ENCODE assay signal across 11 mouse cellular contexts in genomic region chr9:84094111-84094510, GRCm38 (mm10).
DNase-seq lines count a peak whose midpoint lies in the region; ATAC-seq and TF ChIP-seq lines count a peak whose summit lies in the region.
"Had no signal": no experiment of that assay in that cellular context is flagged by ENCODE, and none has a peak within 500 bp of the region (broad histone marks: within the 10 kb centered on the region; RNA-seq: fewer than 3 reads in every experiment).

No protein-coding gene starts in this region.

- WGBS in kidney, embryonic 15.5 days: 90% methylated on average over 6 of the region's 6 CpGs

- H3K27me3 ChIP-seq in kidney, embryonic 15.5 days: no peaks in the 10 kb centered on the region
- H3K27me3 ChIP-seq: forebrain, embryonic 12.5 days; limb, embryonic 13.5 days; neural tube, embryonic 12.5 days had no signal

- H3K4me2 ChIP-seq in kidney, embryonic 15.5 days: no peak overlapping the region
- H3K4me2 ChIP-seq: forebrain, embryonic 12.5 days; limb, embryonic 13.5 days; neural tube, embryonic 12.5 days had no signal

- H3K36me3 ChIP-seq in kidney, embryonic 15.5 days: no peaks in the 10 kb centered on the region
- H3K36me3 ChIP-seq: forebrain, embryonic 12.5 days; limb, embryonic 13.5 days; neural tube, embryonic 12.5 days had no signal

- H3K27ac ChIP-seq in layer of hippocampus, adult 2 months: no peak overlapping the region
- H3K27ac ChIP-seq in kidney, embryonic 15.5 days: no peak overlapping the region
- H3K27ac ChIP-seq: forebrain, embryonic 12.5 days; limb, embryonic 13.5 days; neural tube, embryonic 12.5 days had no signal

- no peak overlapping the region for H3K9ac ChIP-seq in kidney, embryonic 15.5 days
- H3K9ac ChIP-seq: forebrain, embryonic 12.5 days; limb, embryonic 13.5 days; neural tube, embryonic 12.5 days had no signal

- H3K9me3 ChIP-seq in kidney, embryonic 15.5 days (replicated peaks): no peaks in the 10 kb centered on the region
- H3K9me3 ChIP-seq: forebrain, embryonic 12.5 days; limb, embryonic 13.5 days; neural tube, embryonic 12.5 days had no signal

- intact Hi-C loops in left cerebral cortex, postnatal 4 days (cut with DNase I): no loop called here
- intact Hi-C loops in left cerebral cortex, postnatal 14 days (cut with DNase I): no loop called here
- intact Hi-C loops in gastrocnemius, postnatal 36 days (cut with DNase I): no loop called here

- TF ChIP-seq CTCF in layer of hippocampus, adult 2 months (conservative IDR thresholded peaks at IDR 0.05): no peak

- no peak for ATAC-seq in kidney, embryonic 15.5 days (replicated peaks; ENCODE audit: low FRiP score)

- H3K4me1 ChIP-seq in kidney, embryonic 15.5 days: 0 out of 2 replicates have a peak, but pooled peaks cover 5% of the 10 kb centered on the region
- H3K4me1 ChIP-seq: forebrain, embryonic 12.5 days; limb, embryonic 13.5 days; neural tube, embryonic 12.5 days had no signal

- DNase-seq in left cerebral cortex, postnatal 4 days: peak; percentile 21
- no peak for DNase-seq in left cerebral cortex, postnatal 14 days (ENCODE audit: low spot score in 2 of 2)
- DNase-seq in adrenal gland, adult 18-20 months (ENCODE audit: low spot score in 2 of 2): peak; percentile 45 to 58
- DNase-seq in cerebellum, adult 9-10 months: peak; percentile 72
- peak; percentile 49 to 56 for DNase-seq in gastrocnemius, postnatal 36 days
- no peak for DNase-seq in layer of hippocampus, adult 2 months (ENCODE audit: low spot score in 2 of 2)
- DNase-seq in right cerebral cortex, adult 2 months (ENCODE audit: low spot score in 2 of 2): no peak

- H3K4me3 ChIP-seq in layer of hippocampus, adult 2 months: no peak overlapping the region
- H3K4me3 ChIP-seq in kidney, embryonic 15.5 days (replicated peaks): no peak overlapping the region
- H3K4me3 ChIP-seq: forebrain, embryonic 12.5 days; limb, embryonic 13.5 days; neural tube, embryonic 12.5 days had no signal

Comparison
In these comparisons a context has a peak if more than half of its experiments do, and no peak if none do; other contexts are left out.
1. DNase-seq: peak in left cerebral cortex, postnatal 4 days (single experiment), adrenal gland, adult 18-20 months (2 of 2), cerebellum, adult 9-10 months (single experiment) and gastrocnemius, postnatal 36 days (2 of 2); none in left cerebral cortex, postnatal 14 days (0 of 2), layer of hippocampus, adult 2 months (0 of 2) and right cerebral cortex, adult 2 months (0 of 2).